Mouse (Mus musculus): ENCODE data around the gene Ring1.

DNA sequence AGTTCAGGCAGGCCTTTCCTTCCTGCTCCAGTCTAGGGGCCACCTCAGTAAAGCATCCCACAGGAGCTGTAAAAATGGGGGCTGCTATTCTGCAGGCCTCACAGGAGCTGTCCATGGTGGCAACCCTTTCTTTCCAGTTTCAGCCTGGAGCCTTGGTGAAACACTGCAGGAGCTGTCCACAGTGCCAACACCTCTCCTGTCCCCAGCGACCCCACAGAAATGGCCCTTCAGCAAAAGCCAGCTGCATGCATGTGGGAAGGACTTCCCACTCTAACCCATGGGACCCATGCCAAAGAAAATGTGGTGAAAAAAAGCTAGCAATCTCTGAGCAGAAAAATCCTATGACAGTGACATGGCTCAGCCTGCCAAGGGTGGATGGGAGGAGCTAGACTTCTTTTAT is 51.8 kb downstream of the Ring1 start:
- no peak for TF ChIP-seq POLR2A (IDR thresholded peaks at IDR 0.05; ENCODE audit: borderline replicate concordance, insufficient read depth, low read length)
- TF ChIP-seq CTCF (IDR thresholded peaks at IDR 0.05; ENCODE audit: borderline replicate concordance, insufficient read depth, low read depth, low read length), result no peak
